Mouse (Mus musculus): ENCODE measurements at regions not wholly inside any gene's neighbourhood (a gene's known extent, or its start where the extent isn't known, plus 50 kb on each side); places are given as distances from the start of the nearest gene placed in this dataset.

- no peak overlapping the region for H3K9ac ChIP-seq (ENCODE audit: low read depth, low read length)
- WGBS (ENCODE audit: insufficient replicate concordance), result 70% methylated on average over 13 of the region's 13 CpGs
- H3K4me3 ChIP-seq (ENCODE audit: low read depth, low read length), result no peak overlapping the region
- H3K9me3 ChIP-seq (replicated peaks; ENCODE audit: control insufficient read depth, low read length), result no peaks in the 10 kb centered on the region
- H3K27me3 ChIP-seq (ENCODE audit: control insufficient read depth, insufficient read depth, low read length), result 0 out of 2 replicates have a peak, but pooled peaks cover 3% of the 10 kb centered on the region
- no peak for ATAC-seq (replicated peaks; ENCODE audit: insufficient number of reproducible peaks, low FRiP score, low TSS enrichment)
- H3K36me3 ChIP-seq (ENCODE audit: control insufficient read depth, insufficient read depth, low read length), result no peaks in the 10 kb centered on the region
- no peak overlapping the region for H3K4me2 ChIP-seq
- no peaks in the 10 kb centered on the region for H3K4me1 ChIP-seq (ENCODE audit: control insufficient read depth, insufficient read depth, low read length)
- H3K27ac ChIP-seq (ENCODE audit: low read depth, low read length), result no peak overlapping the region
These were observed 65.9 kb upstream of the Syt13 start for GRCm38 (mm10) chr2:92848962-92849361.

- H3K9me3 ChIP-seq (replicated peaks; ENCODE audit: control insufficient read depth, low read length), result no peaks in the 10 kb centered on the region
- no peak overlapping the region for H3K9ac ChIP-seq (ENCODE audit: low read depth, low read length)
- H3K27me3 ChIP-seq (ENCODE audit: control insufficient read depth, insufficient read depth, low read length), result no peaks in the 10 kb centered on the region
- no peak overlapping the region for H3K27ac ChIP-seq (ENCODE audit: low read depth, low read length)
- no peaks in the 10 kb centered on the region for H3K4me1 ChIP-seq (ENCODE audit: control insufficient read depth, insufficient read depth, low read length)
- no peak overlapping the region for H3K4me3 ChIP-seq (ENCODE audit: low read depth, low read length)
- H3K36me3 ChIP-seq (ENCODE audit: control insufficient read depth, insufficient read depth, low read length), result no peaks in the 10 kb centered on the region
- H3K4me2 ChIP-seq, result no peak overlapping the region
- WGBS (ENCODE audit: insufficient replicate concordance), result 49% methylated on average over 5 of the region's 5 CpGs
- no peak for ATAC-seq (replicated peaks; ENCODE audit: insufficient number of reproducible peaks, low FRiP score, low TSS enrichment)
These were observed 63.6 kb upstream of the Syt13 start for GRCm38 (mm10) chr2:92851336-92851735.

GRCm38 (mm10) chr2:92853175-92853574 lies 61.7 kb upstream of the Syt13 start:
- 77% methylated on average over 3 of the region's 3 CpGs for WGBS (ENCODE audit: insufficient replicate concordance)
- ATAC-seq (replicated peaks; ENCODE audit: insufficient number of reproducible peaks, low FRiP score, low TSS enrichment), result no peak
- H3K27ac ChIP-seq (ENCODE audit: low read depth, low read length), result no peak overlapping the region
- no peak overlapping the region for H3K9ac ChIP-seq (ENCODE audit: low read depth, low read length)
- H3K27me3 ChIP-seq (ENCODE audit: control insufficient read depth, insufficient read depth, low read length), result no peaks in the 10 kb centered on the region
- H3K4me1 ChIP-seq (ENCODE audit: control insufficient read depth, insufficient read depth, low read length), result no peaks in the 10 kb centered on the region
- no peaks in the 10 kb centered on the region for H3K9me3 ChIP-seq (replicated peaks; ENCODE audit: control insufficient read depth, low read length)
- no peaks in the 10 kb centered on the region for H3K36me3 ChIP-seq (ENCODE audit: control insufficient read depth, insufficient read depth, low read length)
- no peak overlapping the region for H3K4me2 ChIP-seq
- H3K4me3 ChIP-seq (ENCODE audit: low read depth, low read length), result no peak overlapping the region

GRCm38 (mm10) chr2:92854331-92854730 lies 60.6 kb upstream of the Syt13 start:
- no peak overlapping the region for H3K9ac ChIP-seq (ENCODE audit: low read depth, low read length)
- no peak overlapping the region for H3K4me3 ChIP-seq (ENCODE audit: low read depth, low read length)
- H3K4me1 ChIP-seq (ENCODE audit: control insufficient read depth, insufficient read depth, low read length), result no peaks in the 10 kb centered on the region
- H3K4me2 ChIP-seq, result no peak overlapping the region
- 66% methylated on average over 4 of the region's 4 CpGs for WGBS (ENCODE audit: insufficient replicate concordance)
- no peaks in the 10 kb centered on the region for H3K27me3 ChIP-seq (ENCODE audit: control insufficient read depth, insufficient read depth, low read length)
- H3K27ac ChIP-seq (ENCODE audit: low read depth, low read length), result no peak overlapping the region
- ATAC-seq (replicated peaks; ENCODE audit: insufficient number of reproducible peaks, low FRiP score, low TSS enrichment), result no peak
- no peaks in the 10 kb centered on the region for H3K9me3 ChIP-seq (replicated peaks; ENCODE audit: control insufficient read depth, low read length)
- H3K36me3 ChIP-seq (ENCODE audit: control insufficient read depth, insufficient read depth, low read length), result no peaks in the 10 kb centered on the region

DNA sequence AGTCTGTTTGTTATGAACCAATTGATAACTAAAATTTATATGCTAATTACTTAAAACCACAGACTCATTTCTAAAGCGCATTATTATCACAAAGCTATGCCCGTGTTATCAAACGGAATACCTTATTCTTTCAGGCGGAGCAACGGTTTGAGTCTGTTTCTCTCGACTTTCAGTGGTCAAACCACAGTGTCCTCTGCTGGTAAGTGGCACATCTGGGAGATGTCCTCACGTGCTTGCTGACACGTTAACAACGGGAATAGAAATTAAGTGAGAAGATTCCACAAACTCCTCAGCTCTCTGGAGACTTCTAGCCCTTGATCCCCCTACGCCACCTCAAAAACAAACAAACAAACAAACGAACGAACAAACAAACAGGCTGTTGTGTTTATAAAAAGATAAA lies 58.9 kb upstream of the Syt13 start:
- H3K36me3 ChIP-seq (ENCODE audit: control insufficient read depth, insufficient read depth, low read length), result no peaks in the 10 kb centered on the region
- H3K9ac ChIP-seq (ENCODE audit: low read depth, low read length), result no peak overlapping the region
- no peak overlapping the region for H3K4me2 ChIP-seq
- H3K27ac ChIP-seq (ENCODE audit: low read depth, low read length), result no peak overlapping the region
- H3K9me3 ChIP-seq (replicated peaks; ENCODE audit: control insufficient read depth, low read length), result no peaks in the 10 kb centered on the region
- no peaks in the 10 kb centered on the region for H3K27me3 ChIP-seq (ENCODE audit: control insufficient read depth, insufficient read depth, low read length)
- WGBS (ENCODE audit: insufficient replicate concordance), result 61% methylated on average over 12 of the region's 12 CpGs
- H3K4me1 ChIP-seq (ENCODE audit: control insufficient read depth, insufficient read depth, low read length), result no peaks in the 10 kb centered on the region
- no peak for ATAC-seq (replicated peaks; ENCODE audit: insufficient number of reproducible peaks, low FRiP score, low TSS enrichment)
- H3K4me3 ChIP-seq (ENCODE audit: low read depth, low read length), result no peak overlapping the region

GRCm38 (mm10) chr2:92860502-92861197 lies 54.2 kb upstream of the Syt13 start:
- Histone ChIP-seq H3K4me1 (ENCODE audit: control insufficient read depth, insufficient read depth, low read length) (no peaks in the 10 kb centered on the region), H3K4me2 (no peak overlapping the region), H3K4me3 (ENCODE audit: low read depth, low read length) (no peak overlapping the region), H3K27ac (ENCODE audit: low read depth, low read length) (no peak overlapping the region), H3K9ac (ENCODE audit: low read depth, low read length) (no peak overlapping the region), H3K9me3 (replicated peaks; ENCODE audit: control insufficient read depth, low read length) (no peaks in the 10 kb centered on the region; the same call in 1 of the 2 replicates), H3K36me3 (ENCODE audit: control insufficient read depth, insufficient read depth, low read length) (no peaks in the 10 kb centered on the region), H3K27me3 (ENCODE audit: control insufficient read depth, insufficient read depth, low read length) (no peaks in the 10 kb centered on the region)
- no peak for ATAC-seq (replicated peaks; ENCODE audit: insufficient number of reproducible peaks, low FRiP score, low TSS enrichment)
- 70% methylated on average over 8 of the region's 8 CpGs for WGBS (ENCODE audit: insufficient replicate concordance)

All from heart, embryonic 11.5 days (tissue).